Mouse (Mus musculus) natural killer cell, adult 2 months (primary cell): ENCODE data around the gene Bcl2l12.
"Not testable (repeated sequence)": the region's sequence is repeated elsewhere in the genome, so short reads cannot be mapped to it uniquely, and the experiment has no call there.

Source experiments
- DNase-seq, 2 experiments: peaks; one replicate each; pipeline ENCODE4 v3.0.0; 2022; ENCODE audit warnings: low spot score in 2 of 2

Gene Bcl2l12

DNA sequence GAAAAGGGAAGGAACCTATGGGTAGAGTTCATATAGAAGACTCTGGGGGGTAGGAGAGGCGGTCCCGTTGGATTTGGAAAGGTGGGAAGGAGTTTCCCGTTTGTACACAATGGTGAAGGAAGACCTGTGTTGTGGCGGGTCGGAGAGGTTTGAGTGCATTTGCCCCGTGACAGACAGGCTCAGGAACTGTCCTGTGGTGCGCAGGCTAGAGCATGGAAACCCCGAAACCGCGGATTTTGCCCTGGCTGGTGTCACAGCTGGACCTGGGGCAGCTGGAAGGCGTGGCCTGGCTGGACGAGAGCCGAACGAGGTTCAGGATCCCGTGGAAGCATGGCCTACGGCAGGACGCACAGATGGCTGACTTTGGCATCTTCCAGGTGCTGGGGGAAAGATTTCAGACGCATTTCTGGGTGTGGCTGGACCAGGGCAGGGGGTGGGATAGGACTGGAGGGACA, at the start of gene Bcl2l12:
Gene Bcl2l12, minus strand, starts transcription at position 212 of the 455 bp plus-strand sequence.
- DNase-seq: peak; percentile 55 to 72

DNA sequence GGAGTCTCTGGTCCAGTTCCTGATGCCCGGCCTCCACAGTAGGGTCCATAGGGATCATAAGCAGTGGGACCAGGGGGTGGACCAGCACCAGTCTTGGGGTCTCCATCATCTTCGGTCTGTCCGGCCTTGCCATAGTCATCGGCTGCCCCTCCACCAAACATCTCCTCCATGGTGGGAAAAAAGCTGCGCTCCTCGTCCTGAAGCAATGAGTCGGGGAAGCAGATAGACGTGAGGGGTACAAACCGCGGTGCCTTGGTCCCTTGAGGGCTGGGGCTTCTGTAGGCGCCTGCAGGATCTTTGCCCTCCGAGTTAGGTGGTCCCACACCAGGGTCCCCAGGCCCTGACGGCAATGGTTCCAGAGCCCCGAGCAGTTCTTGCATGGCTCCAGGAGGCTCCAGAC, 49.0 kb upstream of the Bcl2l12 start:
- no peak for DNase-seq

DNA sequence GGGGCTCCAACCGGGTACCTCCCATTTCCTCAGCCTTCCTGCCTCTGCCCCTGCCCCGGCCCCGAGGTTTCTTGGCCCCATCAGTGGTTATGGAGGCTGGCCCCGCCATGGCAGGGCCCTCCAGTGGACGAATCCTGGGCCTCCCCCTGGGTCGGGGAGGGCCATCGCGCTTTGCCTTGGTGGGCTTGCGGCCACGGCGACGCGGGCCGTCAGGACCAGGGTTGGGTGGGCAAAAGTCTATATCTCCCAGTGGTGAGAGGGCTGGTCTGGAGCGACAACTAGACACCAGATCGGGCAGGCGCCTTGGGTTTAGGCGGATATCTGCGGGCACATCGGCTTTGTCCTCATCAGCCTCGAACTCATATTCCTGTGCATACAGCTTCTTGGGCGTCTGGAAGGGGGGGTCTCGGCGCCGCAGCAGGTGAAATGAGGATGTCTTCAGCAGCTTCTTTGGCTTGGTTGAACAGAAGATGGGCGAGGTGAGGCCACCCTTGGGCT, 48.4 kb upstream of the Bcl2l12 start:
- no peak for DNase-seq

DNA sequence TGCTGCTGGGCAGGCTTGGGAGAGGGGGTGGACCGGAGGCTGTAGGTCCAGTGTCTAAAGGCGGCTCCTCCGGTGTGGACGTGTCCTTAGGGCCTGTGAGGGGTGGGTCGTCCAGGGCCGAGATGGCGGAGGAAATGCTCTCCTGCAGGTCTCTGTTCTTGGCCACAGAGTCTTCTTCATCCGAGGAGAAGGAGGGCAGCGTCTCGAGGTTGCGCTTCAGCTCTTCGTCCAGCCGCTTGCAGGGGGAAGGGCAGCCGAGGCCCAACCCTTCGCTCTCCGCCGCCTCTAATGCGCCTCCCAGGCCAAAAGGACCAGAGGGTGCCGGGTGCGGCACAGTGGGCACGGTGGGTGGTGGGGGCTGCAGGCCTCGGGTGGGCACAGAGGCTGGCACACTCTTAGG, 47.2 kb upstream of the Bcl2l12 start:
- no peak for DNase-seq

DNA sequence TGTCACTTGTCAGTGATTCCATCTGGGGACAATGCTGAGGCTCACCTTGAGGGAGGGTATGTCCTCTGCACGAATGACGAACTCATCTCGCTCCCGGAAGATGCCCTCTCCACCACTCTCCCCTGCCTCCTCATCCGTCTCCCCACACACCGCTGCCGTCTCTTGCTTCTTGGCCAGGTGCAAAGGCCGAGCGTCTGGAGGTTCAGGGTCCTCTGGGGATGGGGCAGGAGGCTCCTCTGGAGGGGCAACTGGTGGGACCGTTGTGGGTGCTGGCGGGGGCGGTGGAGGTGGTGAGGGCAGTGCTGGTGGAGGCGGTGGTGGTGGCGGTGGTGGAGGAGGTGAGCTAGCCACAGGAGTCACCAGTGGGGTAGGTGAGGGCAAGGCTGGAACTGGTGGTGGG, 44.8 kb upstream of the Bcl2l12 start:
- no peak for DNase-seq

DNA sequence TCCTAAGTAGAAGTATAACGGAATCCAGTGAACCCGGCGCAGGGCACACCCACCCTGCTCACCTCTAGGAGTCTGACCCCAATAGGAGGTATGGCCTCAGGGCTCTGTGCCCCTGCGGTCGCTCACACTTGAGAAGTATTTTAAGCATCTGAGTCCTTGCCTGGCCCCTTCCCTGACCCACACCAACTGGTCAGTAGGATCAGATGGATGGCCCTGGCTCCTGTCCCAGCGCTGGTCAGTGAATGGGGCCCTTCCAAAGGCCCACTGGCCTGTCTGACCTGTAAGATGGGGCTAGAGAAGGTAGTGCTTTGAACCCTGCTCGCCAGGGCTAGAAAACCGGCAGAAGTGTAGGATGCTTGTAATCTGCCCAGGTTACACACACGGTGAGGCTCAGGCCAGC, 42.3 kb upstream of the Bcl2l12 start:
- DNase-seq: no peak

DNA sequence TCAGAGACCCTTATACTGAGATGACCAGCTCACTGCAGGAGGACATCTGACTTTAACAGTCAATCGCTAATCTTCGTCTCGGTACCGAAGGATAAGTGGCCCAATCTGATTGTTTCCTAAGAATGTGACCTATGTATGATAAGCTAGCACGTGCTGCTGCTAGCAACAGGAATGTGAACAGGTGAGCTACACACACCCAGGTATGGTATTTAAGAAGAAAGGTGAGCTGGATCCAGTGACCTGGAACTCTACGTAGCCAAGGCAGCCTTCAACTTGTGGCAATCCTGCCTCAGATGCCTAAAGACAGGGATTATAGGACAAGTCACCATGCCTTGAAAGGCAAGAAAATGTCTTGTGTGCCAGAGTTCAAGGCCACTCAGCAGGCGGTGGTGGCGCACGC, 39.9 kb upstream of the Bcl2l12 start:
- DNase-seq: no peak

DNA sequence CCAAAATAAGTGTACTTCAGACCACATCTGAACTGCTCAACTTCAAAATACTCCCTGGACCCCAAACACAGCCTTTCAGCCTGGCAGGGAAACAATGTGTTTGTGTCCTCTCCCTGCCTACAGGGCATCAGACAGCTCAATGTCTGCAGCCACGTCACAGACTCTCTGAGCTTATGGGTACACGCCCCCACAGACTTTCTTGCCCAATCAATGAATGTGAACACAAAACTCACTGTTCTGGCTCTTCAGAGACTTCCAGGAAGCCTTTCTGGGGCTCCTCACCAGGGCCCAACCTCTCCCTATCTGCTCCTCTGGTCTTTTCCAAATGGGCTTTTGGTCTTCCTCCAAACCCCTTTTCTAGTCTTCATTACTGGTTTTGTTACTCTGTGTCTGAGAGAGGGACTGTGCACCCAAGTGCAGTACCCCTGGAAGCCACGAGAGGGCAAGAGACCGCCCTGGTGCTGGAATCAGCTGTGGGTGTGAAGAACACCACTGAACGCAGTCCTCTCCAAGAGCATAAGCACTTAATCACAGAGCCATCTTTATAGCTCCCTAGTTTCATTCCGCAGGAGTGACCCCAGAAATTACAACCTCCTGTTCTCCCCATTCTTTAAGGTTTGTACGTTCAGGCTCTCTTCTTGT, 39.3 kb upstream of the Bcl2l12 start:
- DNase-seq: peak; percentile 55 to 67

DNA sequence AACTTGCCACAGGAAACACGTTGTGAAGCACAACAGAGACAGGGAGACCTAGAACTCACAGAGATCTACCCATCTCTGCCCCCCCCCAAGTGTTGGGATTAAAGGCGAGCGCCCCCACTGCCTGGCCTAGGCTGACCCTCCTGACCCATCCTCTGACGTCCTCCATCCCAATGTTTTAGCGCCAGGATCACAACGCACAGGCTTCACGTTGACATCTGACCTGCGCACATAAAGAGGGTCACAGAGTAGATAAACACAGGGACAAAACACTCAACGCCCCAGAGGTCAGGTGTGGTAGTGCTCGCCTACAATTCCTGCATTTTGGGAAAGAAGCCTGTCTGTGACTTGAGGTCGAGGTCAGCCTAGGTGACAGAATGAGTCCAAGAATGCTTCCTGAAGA, 38.2 kb upstream of the Bcl2l12 start:
- no peak for DNase-seq

DNA sequence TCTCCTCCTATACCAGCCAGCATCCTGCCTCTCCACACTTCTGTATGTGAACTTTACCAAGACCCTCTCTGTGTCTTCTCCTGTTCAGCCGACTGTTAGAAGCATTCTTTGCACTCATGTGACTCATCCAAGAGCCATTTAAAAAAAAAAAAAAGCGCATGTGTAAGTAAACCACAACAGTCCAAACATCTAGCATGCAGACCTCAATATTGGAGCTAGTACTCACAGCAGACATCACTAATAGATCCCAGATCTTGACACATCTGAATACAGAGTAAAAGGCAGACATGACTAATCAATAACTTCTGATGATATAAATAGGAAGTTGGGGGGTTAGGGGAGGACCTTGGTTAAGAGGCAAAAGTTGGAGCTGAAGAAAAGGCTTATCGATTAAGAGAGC, 37.1 kb upstream of the Bcl2l12 start:
- no peak for DNase-seq

DNA sequence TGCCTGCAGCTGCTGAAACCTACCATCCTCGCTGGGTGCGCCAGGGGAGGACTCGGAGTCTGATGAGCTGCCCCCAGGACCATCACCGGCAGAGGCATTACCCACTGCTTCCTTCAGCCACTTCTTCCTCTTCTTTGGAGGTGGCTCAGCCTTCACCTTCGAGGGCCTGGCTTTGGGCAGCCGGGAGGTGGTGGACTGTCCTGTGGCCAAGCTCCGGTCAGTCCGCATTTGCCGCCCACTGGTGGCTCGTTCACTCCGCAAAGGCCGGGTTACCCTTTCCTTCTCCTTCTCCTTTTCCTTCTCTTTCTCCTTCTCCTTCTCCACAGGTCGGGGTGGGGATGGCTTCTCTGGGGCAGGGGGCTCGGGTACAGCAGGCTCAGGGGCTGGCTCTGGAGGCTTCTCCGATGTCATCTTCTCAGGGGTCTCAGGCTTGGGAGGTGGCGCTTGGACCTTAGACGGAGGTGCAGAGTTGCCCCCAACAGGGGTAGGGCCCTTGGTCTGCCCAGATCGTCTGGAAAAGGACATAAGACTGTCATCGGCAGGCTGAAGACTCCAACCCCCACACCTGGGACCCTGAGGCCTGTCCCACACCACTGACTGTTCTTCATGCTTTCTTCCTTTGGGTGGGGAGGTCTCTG, 35.3 kb upstream of the Bcl2l12 start:
- no peak for DNase-seq

DNA sequence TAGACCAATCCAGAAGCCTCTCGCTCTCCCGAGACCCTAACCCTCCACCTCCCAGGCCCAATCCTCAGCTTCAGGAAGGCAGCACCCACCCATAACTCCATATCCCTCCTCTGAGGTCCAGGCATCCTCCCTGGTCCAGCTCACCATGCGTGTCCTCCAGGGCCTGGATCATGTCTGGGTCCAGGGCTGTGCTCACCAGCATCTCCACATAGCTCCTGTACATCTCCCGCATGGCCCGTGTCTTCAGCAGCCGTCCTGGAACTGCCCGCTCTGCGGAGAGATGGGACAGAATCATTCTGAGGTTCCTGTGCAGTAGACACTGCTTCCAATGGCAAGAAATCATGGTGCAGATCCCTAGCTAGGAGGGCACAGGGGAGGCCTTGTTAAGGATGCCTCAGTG, 32.3 kb upstream of the Bcl2l12 start:
- no peak for DNase-seq

DNA sequence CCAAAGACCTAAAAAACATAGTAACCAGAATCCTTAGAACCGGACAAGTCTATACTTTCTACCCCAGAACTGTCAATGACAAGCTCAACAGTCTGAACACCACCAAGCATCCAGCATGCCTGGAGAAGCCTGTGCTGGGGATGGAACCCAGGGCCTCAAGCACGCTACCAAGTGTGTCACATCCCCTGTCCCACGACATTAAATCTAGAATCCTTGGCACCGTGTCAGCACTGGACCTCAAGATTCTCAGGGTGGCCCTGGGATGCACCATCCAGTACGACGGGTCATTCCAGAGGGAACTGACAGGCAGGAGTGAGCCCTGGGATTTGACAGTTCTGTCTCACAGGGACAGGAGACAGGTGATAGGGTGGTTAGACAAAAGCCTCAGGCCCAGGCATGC, 31.5 kb upstream of the Bcl2l12 start:
- no peak for DNase-seq

DNA sequence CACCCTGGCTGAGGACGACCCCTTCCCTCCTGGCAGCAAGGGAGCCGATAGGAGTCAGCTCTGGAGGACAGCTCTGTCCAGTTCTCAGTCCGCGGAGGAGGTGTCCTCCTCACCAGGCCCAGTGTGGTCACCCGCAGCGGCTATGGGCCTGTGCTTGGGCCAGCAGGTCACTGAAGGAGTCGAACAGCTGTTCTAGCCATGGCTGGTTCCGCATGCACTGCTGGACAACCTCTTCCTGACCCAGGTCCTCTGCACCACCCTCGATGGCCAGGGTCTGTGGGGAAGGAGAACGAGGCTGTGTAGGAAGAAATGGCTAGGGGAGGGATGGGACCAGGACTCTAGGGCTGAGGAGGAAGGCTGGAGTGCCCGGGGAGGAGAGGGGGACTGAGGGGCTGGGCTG, 29.8 kb upstream of the Bcl2l12 start:
- DNase-seq: no peak

DNA sequence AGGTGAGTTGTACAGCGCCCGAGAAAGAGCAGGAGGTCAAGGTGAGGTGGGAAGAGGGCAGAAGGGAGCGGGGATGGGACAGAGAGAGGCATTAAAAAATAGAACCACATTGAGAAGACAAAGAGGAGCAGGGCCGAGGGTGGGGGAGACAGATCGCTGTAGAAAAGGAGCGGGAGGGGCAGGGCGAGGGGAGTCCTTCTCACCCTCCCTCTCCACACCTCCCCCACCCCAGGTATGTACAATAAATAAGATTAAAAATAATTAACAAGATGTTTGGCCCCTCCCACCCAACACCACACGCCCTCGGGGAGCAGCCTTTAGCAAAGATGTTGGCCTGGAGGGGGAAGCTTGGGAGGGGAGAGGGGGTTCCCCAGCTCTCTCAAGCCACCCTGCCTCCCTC, 29.2 kb upstream of the Bcl2l12 start:
- DNase-seq: no peak

DNA sequence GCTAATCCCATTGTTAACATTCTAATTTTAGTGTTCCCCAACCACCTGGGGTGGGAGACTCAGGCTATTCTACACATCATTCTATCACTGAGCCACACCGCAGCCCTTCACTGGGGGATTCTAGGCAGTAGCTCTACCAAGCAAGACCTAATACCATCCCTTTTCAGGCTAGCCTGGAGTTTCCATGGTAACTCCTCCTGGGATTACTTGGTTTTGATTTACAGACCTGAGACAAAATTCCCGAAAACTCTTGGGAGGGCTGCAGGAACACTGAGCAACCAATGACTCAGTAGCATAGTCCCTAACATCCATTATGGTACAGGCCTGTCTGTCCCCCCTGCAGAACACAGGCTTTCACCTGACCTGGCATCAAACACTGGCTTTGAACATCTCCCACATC, 27.7 kb upstream of the Bcl2l12 start:
- no peak for DNase-seq

DNA sequence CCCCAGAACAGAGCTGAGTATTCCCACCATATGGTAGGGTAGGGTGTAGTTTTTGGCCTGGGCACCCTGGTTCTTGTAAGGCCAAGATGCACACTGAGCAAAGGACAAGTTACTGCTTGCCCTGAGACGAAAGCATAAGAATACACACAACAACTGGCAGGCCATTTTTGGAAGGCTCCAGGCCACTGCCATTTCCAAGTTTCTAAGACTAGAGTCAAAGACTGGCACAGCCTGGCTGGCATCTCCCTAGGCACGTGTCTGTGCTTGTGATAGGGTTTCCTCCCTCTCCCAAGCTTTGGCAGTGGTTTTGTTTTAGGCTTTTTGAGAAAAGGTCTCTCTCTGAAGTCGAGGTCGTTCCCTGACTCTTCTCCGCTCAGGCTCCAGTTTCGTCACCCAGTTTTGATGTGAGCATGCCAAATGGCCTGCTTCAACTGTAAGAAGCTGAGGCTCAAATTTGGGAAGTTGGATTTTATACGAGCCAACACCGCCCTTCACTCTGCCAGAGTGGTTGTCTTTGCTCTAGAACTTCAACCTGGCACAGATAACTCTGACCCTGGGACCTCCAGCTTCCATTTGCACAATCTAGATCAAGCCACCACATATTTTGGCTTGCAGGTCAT, 27.2 kb upstream of the Bcl2l12 start:
- DNase-seq: no peak

DNA sequence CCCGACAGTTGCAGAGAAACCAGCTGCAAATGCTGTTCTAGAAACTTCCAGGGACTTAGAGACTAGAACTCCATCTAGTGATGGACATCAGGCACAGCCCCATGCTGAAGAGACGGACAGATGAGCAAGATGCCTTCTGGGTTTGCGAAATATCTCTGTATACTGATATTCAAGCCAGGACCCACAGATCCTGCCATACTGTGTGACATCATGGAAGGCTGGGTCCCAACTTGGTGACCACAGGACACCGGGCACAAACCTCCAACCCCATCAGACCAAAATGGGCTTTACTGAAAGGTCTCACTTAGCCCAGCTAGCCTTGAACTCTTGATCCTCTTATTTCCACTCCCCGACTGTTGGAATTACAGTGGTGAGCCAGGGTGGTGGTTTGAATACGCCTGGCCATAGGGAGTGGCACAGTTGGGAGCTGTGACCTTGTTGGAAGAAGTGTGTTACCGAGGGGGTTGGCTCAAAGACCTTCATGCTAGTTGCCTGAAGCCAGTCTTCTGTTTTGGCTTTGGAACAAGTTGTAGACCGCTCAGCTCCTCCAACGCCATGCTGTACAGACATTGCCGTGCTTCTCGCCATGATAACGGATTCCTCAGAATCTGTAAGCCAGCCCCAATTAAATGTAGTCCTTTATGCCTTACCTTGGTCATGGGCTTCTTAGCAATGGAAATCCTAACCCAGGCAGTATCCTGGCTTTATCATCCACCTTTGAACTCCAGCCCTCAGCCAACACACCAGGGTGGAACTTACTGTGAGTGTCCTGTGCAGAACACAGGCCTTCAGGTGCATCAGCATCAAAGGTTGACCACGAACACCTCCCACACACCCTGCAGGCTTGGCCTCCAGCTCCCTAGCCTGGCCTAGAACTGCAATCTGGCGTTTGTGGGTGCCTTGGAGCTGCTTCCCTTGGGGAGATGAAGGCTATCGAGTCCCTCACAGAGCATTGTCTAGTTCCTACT, 26.1 kb upstream of the Bcl2l12 start:
- no peak for DNase-seq

DNA sequence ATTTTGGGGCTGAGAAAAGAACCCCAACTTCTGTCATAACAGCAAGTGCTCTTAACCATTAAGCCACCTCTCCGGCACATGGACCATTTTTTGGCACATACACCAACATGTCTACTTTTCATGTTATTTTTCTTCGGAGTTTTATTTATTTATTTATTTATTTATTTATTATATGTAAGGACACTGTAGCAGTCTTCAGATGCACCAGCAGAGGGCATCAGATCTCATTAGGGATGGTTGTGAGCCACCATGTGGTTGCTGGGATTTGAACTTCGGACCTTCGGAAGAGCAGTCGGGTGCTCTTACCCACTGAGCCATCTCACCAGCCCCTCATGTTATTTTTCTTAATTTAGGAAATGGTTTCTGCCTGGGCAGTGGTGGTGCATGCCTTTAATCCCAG, 25.2 kb upstream of the Bcl2l12 start:
- DNase-seq: not testable (repeated sequence)

DNA sequence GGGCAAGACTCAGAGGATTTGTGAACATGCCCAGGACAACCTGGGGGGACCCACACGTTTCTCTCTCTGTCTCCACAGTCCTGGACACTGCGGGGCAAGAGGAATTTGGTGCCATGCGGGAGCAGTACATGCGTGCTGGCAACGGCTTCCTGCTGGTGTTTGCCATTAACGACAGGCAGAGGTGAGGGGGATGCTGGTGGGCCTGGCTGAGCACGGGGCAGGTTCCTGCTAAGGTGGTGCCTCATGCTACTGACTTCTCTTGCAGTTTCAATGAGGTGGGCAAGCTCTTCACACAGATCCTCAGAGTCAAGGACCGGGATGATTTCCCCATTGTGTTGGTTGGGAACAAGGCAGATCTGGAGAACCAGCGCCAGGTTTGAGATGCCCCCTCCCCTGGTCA, 21.7 kb upstream of the Bcl2l12 start:
- no peak for DNase-seq

DNA sequence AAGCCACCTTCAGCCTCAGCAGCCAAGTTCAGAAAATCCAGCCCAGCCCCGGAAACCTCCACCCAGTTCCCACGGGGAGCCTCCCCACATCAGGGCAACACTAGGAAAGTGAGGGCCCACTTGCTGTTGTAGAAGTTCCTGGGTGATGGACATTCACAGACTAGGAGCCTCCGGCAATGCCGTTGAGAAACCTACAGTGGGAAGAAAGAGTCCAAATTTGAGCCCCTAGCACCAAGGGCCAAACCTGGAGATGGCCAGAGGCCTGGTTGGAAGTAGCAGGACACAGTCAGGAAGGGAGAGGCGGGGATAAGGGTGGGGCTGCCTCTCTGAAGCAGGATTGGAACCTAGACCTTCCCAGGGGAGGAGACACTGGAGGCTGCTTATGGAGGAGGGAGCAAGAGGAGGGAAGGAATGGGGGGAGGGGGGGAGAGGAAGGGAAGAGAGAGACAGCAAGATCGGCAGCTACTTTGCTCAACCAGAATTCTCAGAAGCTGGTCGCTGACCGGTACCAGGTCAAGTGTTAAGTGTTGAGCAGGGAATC, 20.6 kb upstream of the Bcl2l12 start:
- no peak for DNase-seq
